Mouse (Mus musculus) olfactory bulb, adult 2 months (tissue): ENCODE data around the gene Slc25a21.

Source experiments
- CTCF ChIP-seq: fragments of 200-500 bp; IDR thresholded peaks from 2 replicates; pipeline ENCODE4 v1.5.1; 2012; ENCODE audit warnings: low read depth, mild to moderate bottlenecking, low read length, moderate library complexity; ENCODE audit not compliant: insufficient read depth
- POLR2A ChIP-seq: fragments of 200-500 bp; IDR thresholded peaks from 2 replicates; pipeline ENCODE4 v1.6.1; 2012; ENCODE audit warnings: mild to moderate bottlenecking, low read depth, low read length, moderate library complexity; ENCODE audit not compliant: insufficient read depth

DNA sequence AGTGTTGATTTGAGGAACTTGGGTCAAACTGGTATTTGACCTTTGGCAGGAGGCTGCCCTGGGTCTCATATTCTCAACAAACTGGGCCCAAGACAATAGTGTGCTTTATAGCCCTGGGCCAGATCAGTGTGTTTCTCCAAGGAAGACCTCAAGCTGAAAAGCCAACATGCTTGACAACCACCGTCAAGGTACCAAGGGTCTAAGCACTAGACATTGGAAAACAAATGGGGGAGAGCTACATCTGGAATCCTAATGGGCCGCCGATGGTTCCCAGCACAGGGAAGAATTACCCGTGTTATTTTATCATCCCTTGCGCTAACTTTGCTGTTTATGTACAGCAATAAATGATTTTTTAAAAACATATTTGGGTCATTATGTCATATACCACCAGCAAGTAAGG lies 113.7 kb downstream of the Slc25a21 start:
- TF ChIP-seq CTCF (no peak), POLR2A (no peak)
